Mouse (Mus musculus): ENCODE results near the gene Tuba1a. TPM values are rescaled to one million over a fixed set of nuclear protein-coding genes. Genes with fewer than 3 reads are reported as not detected.

Tuba1a gene
- polyA plus RNA-seq, 1 experiment from 2014 or later: 1,836 TPM

- no peak for ATAC-seq (ENCODE audit: low read depth)
- no peaks in the 10 kb centered on the region for H3K27me3 ChIP-seq (replicated peaks; ENCODE audit: control insufficient read depth, insufficient read depth, low read length)
- no peaks in the 10 kb centered on the region for H3K36me3 ChIP-seq (ENCODE audit: control insufficient read depth, insufficient read depth, low read length)
- peak overlapping the region; percentile 88 for H3K27ac ChIP-seq (replicated peaks; ENCODE audit: low read depth, low read length)
- WGBS: 38% methylated on average over 8 of the region's 8 CpGs
- H3K4me3 ChIP-seq (ENCODE audit: low read depth, low read length): no peak overlapping the region
- H3K4me1 ChIP-seq (ENCODE audit: control insufficient read depth, insufficient read depth, low read length): peaks cover 45% of the 10 kb centered on the region
- no peak for DNase-seq (ENCODE audit: low spot score)
- peak overlapping the region; percentile 21 for H3K4me2 ChIP-seq (ENCODE audit: low read depth, low read length)
- H3K9me3 ChIP-seq (ENCODE audit: control insufficient read depth, low read length): no peaks in the 10 kb centered on the region
- H3K9ac ChIP-seq (ENCODE audit: low read depth, low read length): peak overlapping the region; percentile 5
Observed at GRCm38 (mm10) chr15:98987661-98988181, 34.2 kb upstream of the Tuba1a start.

GRCm38 (mm10) chr15:98987077-98987630, 33.7 kb upstream of the Tuba1a start:
- Histone ChIP-seq H3K9me3 (ENCODE audit: control insufficient read depth, low read length) (no peaks in the 10 kb centered on the region), H3K4me3 (ENCODE audit: low read depth, low read length) (no peak overlapping the region), H3K4me1 (ENCODE audit: control insufficient read depth, insufficient read depth, low read length) (peaks cover 42% of the 10 kb centered on the region), H3K36me3 (ENCODE audit: control insufficient read depth, insufficient read depth, low read length) (no peaks in the 10 kb centered on the region), H3K4me2 (ENCODE audit: low read depth, low read length) (peak overlapping the region; percentile 21; the same call in 1 of the 2 replicates), H3K27me3 (replicated peaks; ENCODE audit: control insufficient read depth, insufficient read depth, low read length) (no peaks in the 10 kb centered on the region), H3K9ac (ENCODE audit: low read depth, low read length) (peak overlapping the region; percentile 5), H3K27ac (replicated peaks; ENCODE audit: low read depth, low read length) (peak overlapping the region; percentile 88)
- 15% methylated on average over 7 of the region's 7 CpGs for WGBS
- DNase-seq (ENCODE audit: low spot score) (peak; percentile 92), ATAC-seq (ENCODE audit: low read depth) (peak; percentile 41; the same call in 1 of the 2 replicates)

GRCm38 (mm10) chr15:98985982-98986715, 32.6 kb upstream of the Tuba1a start:
- peaks cover 39% of the 10 kb centered on the region for H3K4me1 ChIP-seq (ENCODE audit: control insufficient read depth, insufficient read depth, low read length)
- peak overlapping the region; percentile 88 for H3K27ac ChIP-seq (replicated peaks; ENCODE audit: low read depth, low read length)
- H3K9ac ChIP-seq (ENCODE audit: low read depth, low read length): peak overlapping the region; percentile 69
- no peaks in the 10 kb centered on the region for H3K27me3 ChIP-seq (replicated peaks; ENCODE audit: control insufficient read depth, insufficient read depth, low read length)
- H3K4me3 ChIP-seq (ENCODE audit: low read depth, low read length): peak overlapping the region; percentile 45
- WGBS: 35% methylated on average over 12 of the region's 12 CpGs
- no peaks in the 10 kb centered on the region for H3K36me3 ChIP-seq (ENCODE audit: control insufficient read depth, insufficient read depth, low read length)
- H3K4me2 ChIP-seq (ENCODE audit: low read depth, low read length): peak overlapping the region; percentile 61
- H3K9me3 ChIP-seq (ENCODE audit: control insufficient read depth, low read length): no peaks in the 10 kb centered on the region
- DNase-seq (ENCODE audit: low spot score) (no peak), ATAC-seq (ENCODE audit: low read depth) (no peak)

GRCm38 (mm10) chr15:98985240-98985981, 31.9 kb upstream of the Tuba1a start:
- 3% methylated on average over 29 of the region's 29 CpGs for WGBS
- Histone ChIP-seq H3K27ac (replicated peaks; ENCODE audit: low read depth, low read length) (peak overlapping the region; percentile 88), H3K9me3 (ENCODE audit: control insufficient read depth, low read length) (no peaks in the 10 kb centered on the region), H3K4me3 (ENCODE audit: low read depth, low read length) (peak overlapping the region; percentile 45), H3K4me2 (ENCODE audit: low read depth, low read length) (peak overlapping the region; percentile 61), H3K4me1 (ENCODE audit: control insufficient read depth, insufficient read depth, low read length) (peaks cover 32% of the 10 kb centered on the region), H3K9ac (ENCODE audit: low read depth, low read length) (peak overlapping the region; percentile 69), H3K36me3 (ENCODE audit: control insufficient read depth, insufficient read depth, low read length) (no peaks in the 10 kb centered on the region), H3K27me3 (replicated peaks; ENCODE audit: control insufficient read depth, insufficient read depth, low read length) (no peaks in the 10 kb centered on the region)
- peak; percentile 91 for DNase-seq (ENCODE audit: low spot score)
- ATAC-seq (ENCODE audit: low read depth): peak; percentile 77

- DNase-seq (ENCODE audit: low spot score): no peak
- peak overlapping the region; percentile 88 for H3K27ac ChIP-seq (replicated peaks; ENCODE audit: low read depth, low read length)
- peak overlapping the region; percentile 5 for H3K4me3 ChIP-seq (ENCODE audit: low read depth, low read length)
- peak overlapping the region; percentile 61 for H3K4me2 ChIP-seq (ENCODE audit: low read depth, low read length)
- H3K36me3 ChIP-seq (ENCODE audit: control insufficient read depth, insufficient read depth, low read length): no peaks in the 10 kb centered on the region
- no peaks in the 10 kb centered on the region for H3K9me3 ChIP-seq (ENCODE audit: control insufficient read depth, low read length)
- no peak for ATAC-seq (ENCODE audit: low read depth)
- peaks cover 27% of the 10 kb centered on the region for H3K4me1 ChIP-seq (ENCODE audit: control insufficient read depth, insufficient read depth, low read length)
- H3K27me3 ChIP-seq (replicated peaks; ENCODE audit: control insufficient read depth, insufficient read depth, low read length): no peaks in the 10 kb centered on the region
- WGBS: 62% methylated on average over 6 of the region's 6 CpGs
- H3K9ac ChIP-seq (ENCODE audit: low read depth, low read length): peak overlapping the region; percentile 69; the same call in 1 of the 2 replicates
Observed at GRCm38 (mm10) chr15:98984681-98985080, 31.2 kb upstream of the Tuba1a start.

- Histone ChIP-seq H3K27me3 (replicated peaks; ENCODE audit: control insufficient read depth, insufficient read depth, low read length) (no peaks in the 10 kb centered on the region), H3K27ac (replicated peaks; ENCODE audit: low read depth, low read length) (peak overlapping the region; percentile 46), H3K36me3 (ENCODE audit: control insufficient read depth, insufficient read depth, low read length) (no peaks in the 10 kb centered on the region), H3K9ac (ENCODE audit: low read depth, low read length) (no peak overlapping the region), H3K4me3 (ENCODE audit: low read depth, low read length) (no peak overlapping the region; the same call in 1 of the 2 replicates), H3K4me2 (ENCODE audit: low read depth, low read length) (no peak overlapping the region; the same call in 1 of the 2 replicates), H3K9me3 (ENCODE audit: control insufficient read depth, low read length) (no peaks in the 10 kb centered on the region), H3K4me1 (ENCODE audit: control insufficient read depth, insufficient read depth, low read length) (peaks cover 29% of the 10 kb centered on the region)
- ATAC-seq (ENCODE audit: low read depth) (peak; percentile 54; the same call in 1 of the 2 replicates), DNase-seq (ENCODE audit: low spot score) (peak; percentile 69)
- 48% methylated on average over 16 of the region's 16 CpGs for WGBS
Observed at GRCm38 (mm10) chr15:98983431-98984081, 30.1 kb upstream of the Tuba1a start.

GRCm38 (mm10) chr15:98982100-98982499, 28.6 kb upstream of the Tuba1a start:
- H3K36me3 ChIP-seq (ENCODE audit: control insufficient read depth, insufficient read depth, low read length): no peaks in the 10 kb centered on the region
- H3K9me3 ChIP-seq (ENCODE audit: control insufficient read depth, low read length): no peaks in the 10 kb centered on the region
- DNase-seq (ENCODE audit: low spot score) (no peak), ATAC-seq (ENCODE audit: low read depth) (no peak)
- no peaks in the 10 kb centered on the region for H3K27me3 ChIP-seq (replicated peaks; ENCODE audit: control insufficient read depth, insufficient read depth, low read length)
- no peak overlapping the region for H3K27ac ChIP-seq (replicated peaks; ENCODE audit: low read depth, low read length)
- no peak overlapping the region for H3K9ac ChIP-seq (ENCODE audit: low read depth, low read length)
- H3K4me3 ChIP-seq (ENCODE audit: low read depth, low read length): no peak overlapping the region
- peaks cover 33% of the 10 kb centered on the region for H3K4me1 ChIP-seq (ENCODE audit: control insufficient read depth, insufficient read depth, low read length)
- WGBS: 85% methylated on average over 6 of the region's 6 CpGs
- no peak overlapping the region for H3K4me2 ChIP-seq (ENCODE audit: low read depth, low read length)

- WGBS: 34% methylated on average over 7 of the region's 7 CpGs
- ATAC-seq (ENCODE audit: low read depth): no peak
Observed at GRCm38 (mm10) chr15:98980012-98980614, 26.6 kb upstream of the Tuba1a start.

More at GRCm38 (mm10) chr15:98980012-98980614, 26.6 kb upstream of the Tuba1a start:
- H3K9me3 ChIP-seq (ENCODE audit: control insufficient read depth, low read length): no peaks in the 10 kb centered on the region
- DNase-seq (ENCODE audit: low spot score): no peak
- 0 out of 2 replicates have a peak overlapping the region, but pooled peaks have one; percentile 3 for H3K27ac ChIP-seq (replicated peaks; ENCODE audit: low read depth, low read length)
- H3K4me3 ChIP-seq (ENCODE audit: low read depth, low read length): no peak overlapping the region
- no peak overlapping the region for H3K4me2 ChIP-seq (ENCODE audit: low read depth, low read length)
- no peaks in the 10 kb centered on the region for H3K36me3 ChIP-seq (ENCODE audit: control insufficient read depth, insufficient read depth, low read length)
- H3K27me3 ChIP-seq (replicated peaks; ENCODE audit: control insufficient read depth, insufficient read depth, low read length): no peaks in the 10 kb centered on the region
- H3K9ac ChIP-seq (ENCODE audit: low read depth, low read length): no peak overlapping the region
- H3K4me1 ChIP-seq (ENCODE audit: control insufficient read depth, insufficient read depth, low read length): peaks cover 30% of the 10 kb centered on the region

Data from embryonic facial prominence, embryonic 14.5 days (tissue).